Mouse (Mus musculus) MEL (cell line): ENCODE measurements around the gene Ppt2. TPM values are rescaled to one million over a fixed set of nuclear protein-coding genes. Genes with fewer than 3 reads are reported as not detected.
A peak's percentile ranks its signal among the peaks of the same experiment; 100 is the strongest.

Source experiments
- DNase-seq: peaks from one replicate; pipeline ENCODE4 v3.0.0; 2011; ENCODE audit warnings: low read depth, low spot score
- H3K27ac ChIP-seq: 2 replicates; pipeline ENCODE4 v1.5.1; 2012; ENCODE audit warnings: low read depth, mild to moderate bottlenecking, control low read depth, low read length, moderate library complexity; ENCODE audit not compliant: control insufficient read depth
- H3K27me3 ChIP-seq, 2 experiments: fragments of 150-350 bp in 1 of 2; sonication (generic) in 1 of 2; 2 replicates each; pipeline ENCODE4 v1.6.1; 2012; ENCODE audit warnings: low read length in 2 of 2, mild to moderate bottlenecking in 2 of 2, improper control_type of control experiment in 1 of 2, moderate library complexity in 1 of 2; ENCODE audit not compliant: insufficient read depth in 2 of 2, control insufficient read depth in 1 of 2
- H3K36me3 ChIP-seq, 2 experiments: 2 replicates each; pipeline ENCODE4 v1.6.1; 2012 to 2014; ENCODE audit warnings: low read length in 2 of 2, improper control_type of control experiment in 1 of 2, inconsistent platforms in 1 of 2, mild to moderate bottlenecking in 1 of 2; ENCODE audit not compliant: insufficient read depth in 2 of 2, control insufficient read depth in 1 of 2
- H3K4me1 ChIP-seq, 2 experiments: fragments of 150-350 bp in 1 of 2; sonication (generic) in 1 of 2; 2 replicates each; pipeline ENCODE4 v1.6.1; 2012; ENCODE audit warnings: low read length in 2 of 2, improper control_type of control experiment in 1 of 2, mild to moderate bottlenecking in 1 of 2; ENCODE audit not compliant: insufficient read depth in 2 of 2, control insufficient read depth in 1 of 2
- H3K4me3 ChIP-seq, 2 experiments: fragments of 150-350 bp in 1 of 2; sonication (generic) in 1 of 2; 2 replicates each; pipeline ENCODE4 v1.5.1; 2012; ENCODE audit warnings: low read depth in 2 of 2, low read length in 2 of 2, mild to moderate bottlenecking in 2 of 2, moderate library complexity in 2 of 2, control low read depth in 1 of 2, improper control_type of control experiment in 1 of 2; ENCODE audit not compliant: control insufficient read depth in 1 of 2, insufficient read depth in 1 of 2
- H3K79me2 ChIP-seq: 2 replicates; pipeline ENCODE4 v1.6.1; 2012; ENCODE audit warnings: mild to moderate bottlenecking, low read length, moderate library complexity; ENCODE audit not compliant: control insufficient read depth, poor library complexity, insufficient read depth
- H3K9ac ChIP-seq: 2 replicates; pipeline ENCODE4 v1.6.1; 2012; ENCODE audit warnings: low read depth, mild to moderate bottlenecking, control low read depth, low read length, moderate library complexity; ENCODE audit not compliant: control insufficient read depth, poor library complexity, severe bottlenecking
- H3K9me3 ChIP-seq: fragments of 150-350 bp; sonication (generic); replicated peaks from 2 replicates; pipeline ENCODE4 v1.6.1; 2012; ENCODE audit warnings: mild to moderate bottlenecking, low read length, improper control_type of control experiment, moderate library complexity; ENCODE audit not compliant: insufficient read depth
- E2F4 ChIP-seq: IDR thresholded peaks from 2 replicates; pipeline ENCODE4 v1.6.1; 2011; ENCODE audit warnings: low read depth, low read length, improper control_type of control experiment, borderline replicate concordance
- GABPA ChIP-seq: IDR thresholded peaks from 2 replicates; pipeline ENCODE4 v1.6.1; 2012; ENCODE audit warnings: low read depth, mild to moderate bottlenecking, inconsistent platforms, low read length, improper control_type of control experiment, moderate library complexity
- GATA1 ChIP-seq: IDR thresholded peaks from 2 replicates; pipeline ENCODE4 v1.6.1; 2011; ENCODE audit warnings: low read depth, low read length, improper control_type of control experiment
- MAFK ChIP-seq: IDR thresholded peaks from 2 replicates; pipeline ENCODE4 v1.6.1; 2011; ENCODE audit warnings: low read depth, mild to moderate bottlenecking, low read length, improper control_type of control experiment, borderline replicate concordance
- MAZ ChIP-seq: IDR thresholded peaks from 2 replicates; pipeline ENCODE4 v1.6.1; 2012; ENCODE audit warnings: low read depth, mild to moderate bottlenecking, inconsistent platforms, low read length, improper control_type of control experiment
- MEF2A ChIP-seq: IDR thresholded peaks from 2 replicates; pipeline ENCODE4 v1.6.1; 2014; ENCODE audit warnings: low read depth, mild to moderate bottlenecking, inconsistent platforms, low read length, improper control_type of control experiment; ENCODE audit not compliant: poor library complexity, insufficient replicate concordance, severe bottlenecking; ENCODE audit errors: extremely low read depth
- MXI1 ChIP-seq: IDR thresholded peaks from 2 replicates; pipeline ENCODE4 v1.6.1; 2011; ENCODE audit warnings: mild to moderate bottlenecking, low read depth, low read length, improper control_type of control experiment
- MYB ChIP-seq: IDR thresholded peaks from 2 replicates; pipeline ENCODE4 v1.6.1; 2011; ENCODE audit warnings: mild to moderate bottlenecking, low read depth, low read length, improper control_type of control experiment
- MYC ChIP-seq: IDR thresholded peaks from 2 replicates; pipeline ENCODE4 v1.6.1; 2011; ENCODE audit warnings: low read depth, mild to moderate bottlenecking, low read length, improper control_type of control experiment, moderate library complexity
- NELFE ChIP-seq: IDR thresholded peaks from 2 replicates; pipeline ENCODE4 v1.6.1; 2011; ENCODE audit warnings: low read depth, low read length, improper control_type of control experiment
- POLR2A ChIP-seq, 2 experiments: IDR thresholded peaks; 2 replicates each; pipeline ENCODE4 v1.6.1; 2011 to 2012; ENCODE audit warnings: low read length in 2 of 2, mild to moderate bottlenecking in 2 of 2, control low read depth in 1 of 2, improper control_type of control experiment in 1 of 2, low read depth in 1 of 2, moderate library complexity in 1 of 2; ENCODE audit not compliant: control insufficient read depth in 1 of 2, insufficient read depth in 1 of 2, poor library complexity in 1 of 2
- POLR2AphosphoS5 ChIP-seq: IDR thresholded peaks from 2 replicates; pipeline ENCODE4 v1.6.1; 2012; ENCODE audit warnings: low read depth, borderline replicate concordance, mild to moderate bottlenecking, inconsistent platforms, low read length, moderate library complexity, mixed read lengths
- RAD21 ChIP-seq: IDR thresholded peaks from 2 replicates; pipeline ENCODE4 v1.6.1; 2011; ENCODE audit warnings: mild to moderate bottlenecking, low read depth, low read length, improper control_type of control experiment
- SIN3A ChIP-seq: IDR thresholded peaks from 2 replicates; pipeline ENCODE4 v1.6.1; 2012; ENCODE audit warnings: low read length, improper control_type of control experiment, inconsistent platforms
- TAL1 ChIP-seq: IDR thresholded peaks from 2 replicates; pipeline ENCODE4 v1.6.1; 2012; ENCODE audit warnings: mild to moderate bottlenecking, inconsistent platforms, low read length, moderate library complexity, mixed read lengths
- USF2 ChIP-seq, 2 experiments: IDR thresholded peaks; 2 replicates each; pipeline ENCODE4 v1.6.1; 2011 to 2012; ENCODE audit warnings: improper control_type of control experiment in 2 of 2, low read length in 2 of 2, borderline replicate concordance in 1 of 2, inconsistent platforms in 1 of 2, low read depth in 1 of 2, mild to moderate bottlenecking in 1 of 2; ENCODE audit not compliant: insufficient read depth in 1 of 2
- ZC3H11A ChIP-seq: IDR thresholded peaks from 2 replicates; pipeline ENCODE4 v1.6.1; 2012; ENCODE audit warnings: low read depth, mild to moderate bottlenecking, inconsistent platforms, low read length, improper control_type of control experiment
- ZKSCAN1 ChIP-seq: IDR thresholded peaks from 2 replicates; pipeline ENCODE4 v1.6.1; 2012; ENCODE audit warnings: low read depth, mild to moderate bottlenecking, inconsistent platforms, low read length, improper control_type of control experiment, moderate library complexity
- ZNF384 ChIP-seq: IDR thresholded peaks from 2 replicates; pipeline ENCODE4 v1.6.1; 2012; ENCODE audit warnings: low read depth, mild to moderate bottlenecking, inconsistent platforms, low read length, improper control_type of control experiment
- polyA plus RNA-seq, 2 experiments: library from polyadenylated mRNA; stranded (reverse) in 1 of 2; unstranded in 1 of 2; fragments of >175 nt in 1 of 2; fragments of >200 nt in 1 of 2; gene quantifications; 2 replicates each; pipeline versions ENCODE4 v1.2.1 to v1.2.4; 2012; ENCODE audit warnings: low replicate concordance in 2 of 2, low read depth in 1 of 2; ENCODE audit not compliant: insufficient read length in 2 of 2, insufficient read depth in 1 of 2, missing spikeins in 1 of 2
- total RNA-seq: library from RNA; depleted of rRNA; stranded (reverse); fragments of 300-350 nt; gene quantifications from 2 replicates; pipeline ENCODE4 v1.2.3, GENCODE M21; 2012

The Ppt2 gene
- total and polyA plus RNA-seq, 3 experiments, result 29.2 to 147 (median 67.1) TPM

DNA sequence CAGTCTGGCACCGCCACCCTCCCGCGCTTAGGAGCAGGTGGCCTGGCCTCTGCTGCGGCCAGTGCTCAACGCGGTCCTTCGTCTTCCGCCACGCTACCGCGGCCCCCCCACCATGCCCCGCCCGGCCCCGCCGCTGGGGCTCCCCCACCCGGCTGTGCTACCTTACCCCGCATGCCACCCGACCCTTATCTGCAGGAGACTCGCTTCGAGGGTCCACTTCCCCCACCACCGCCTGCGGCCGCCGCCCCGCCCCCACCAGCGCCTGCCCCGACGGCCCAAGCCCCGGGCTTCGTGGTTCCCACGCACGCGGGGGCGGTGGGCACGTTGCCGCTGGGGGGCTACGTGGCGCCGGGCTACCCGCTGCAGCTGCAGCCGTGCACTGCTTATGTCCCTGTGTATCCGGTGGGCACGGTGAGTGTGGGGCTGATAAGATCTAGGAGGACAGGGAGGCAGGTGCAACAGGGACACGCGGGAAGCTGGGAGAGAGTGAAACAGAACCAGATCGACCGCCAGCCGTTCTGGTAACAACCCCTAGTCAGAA is 2.5 kb upstream of the Ppt2 start:
- Histone ChIP-seq H3K4me1 (peaks cover 0 to 27% of the 10 kb centered on the region in 2 experiments; a peak in 3 of 4 replicates), H3K79me2 (peaks cover 11% of the 10 kb centered on the region), H3K9me3 (no peaks in the 10 kb centered on the region), H3K9ac (peak overlapping the region; percentile 32; the same call in 1 of the 2 replicates), H3K4me3 (peak overlapping the region; percentile 23 to 27; a peak in 2 of 4 replicates), H3K27ac (no peak overlapping the region), H3K36me3 (peaks cover 0 to 11% of the 10 kb centered on the region in 2 experiments; a peak in 2 of 4 replicates), H3K27me3 (no peaks in the 10 kb centered on the region; a peak in 2 of 4 replicates)
- TF ChIP-seq ZC3H11A (no peak), POLR2AphosphoS5 (no peak), SIN3A (no peak), USF2 (IDR thresholded peaks at IDR 0.05; ENCODE audit: borderline replicate concordance in 1 of 2, insufficient read depth in 1 of 2, low read depth in 1 of 2, low read length in 2 of 2) (no peak), MYC (no peak), GABPA (no peak), MAFK (no peak), TAL1 (no peak), MXI1 (no peak), ZNF384 (no peak), ZKSCAN1 (no peak), MEF2A (no peak), MYB (no peak), E2F4 (no peak)
- no peak for DNase-seq

- no peak for DNase-seq
- Histone ChIP-seq H3K36me3 (peaks cover 0 to 11% of the 10 kb centered on the region in 2 experiments; a peak in 2 of 4 replicates), H3K9ac (no peak overlapping the region)
- TF ChIP-seq POLR2A (IDR thresholded peaks at IDR 0.05; ENCODE audit: control insufficient read depth in 1 of 2, insufficient read depth in 1 of 2, low read depth in 1 of 2, low read length in 2 of 2, poor library complexity in 1 of 2), result no peak
- TF ChIP-seq MAZ, result no peak
- TF ChIP-seq NELFE, result no peak
- no peak for TF ChIP-seq RAD21
- TF ChIP-seq MXI1, result no peak
- no peak for TF ChIP-seq E2F4
- TF ChIP-seq GATA1, result no peak
- TF ChIP-seq, all 39 proteins: peak for 0
- H3K4me3 ChIP-seq, result no peak overlapping the region
- H3K79me2 ChIP-seq, result peaks cover 16% of the 10 kb centered on the region
- H3K4me1 ChIP-seq, result peaks cover 0 to 26% of the 10 kb centered on the region in 2 experiments; a peak in 3 of 4 replicates
- no peaks in the 10 kb centered on the region; a peak in 1 of 4 replicates for H3K27me3 ChIP-seq
- no peaks in the 10 kb centered on the region for H3K9me3 ChIP-seq
- H3K27ac ChIP-seq, result no peak overlapping the region
Measured at GRCm38 (mm10) chr17:34629796-34630603, 1.7 kb upstream of the Ppt2 start.
